Mouse (Mus musculus): ENCODE data around the gene Ostn. TPM values are rescaled to one million over a fixed set of nuclear protein-coding genes. Genes with fewer than 3 reads are reported as not detected.

Ostn gene
- polyA plus RNA-seq, 1 experiment from 2014 or later, result not detected

DNA sequence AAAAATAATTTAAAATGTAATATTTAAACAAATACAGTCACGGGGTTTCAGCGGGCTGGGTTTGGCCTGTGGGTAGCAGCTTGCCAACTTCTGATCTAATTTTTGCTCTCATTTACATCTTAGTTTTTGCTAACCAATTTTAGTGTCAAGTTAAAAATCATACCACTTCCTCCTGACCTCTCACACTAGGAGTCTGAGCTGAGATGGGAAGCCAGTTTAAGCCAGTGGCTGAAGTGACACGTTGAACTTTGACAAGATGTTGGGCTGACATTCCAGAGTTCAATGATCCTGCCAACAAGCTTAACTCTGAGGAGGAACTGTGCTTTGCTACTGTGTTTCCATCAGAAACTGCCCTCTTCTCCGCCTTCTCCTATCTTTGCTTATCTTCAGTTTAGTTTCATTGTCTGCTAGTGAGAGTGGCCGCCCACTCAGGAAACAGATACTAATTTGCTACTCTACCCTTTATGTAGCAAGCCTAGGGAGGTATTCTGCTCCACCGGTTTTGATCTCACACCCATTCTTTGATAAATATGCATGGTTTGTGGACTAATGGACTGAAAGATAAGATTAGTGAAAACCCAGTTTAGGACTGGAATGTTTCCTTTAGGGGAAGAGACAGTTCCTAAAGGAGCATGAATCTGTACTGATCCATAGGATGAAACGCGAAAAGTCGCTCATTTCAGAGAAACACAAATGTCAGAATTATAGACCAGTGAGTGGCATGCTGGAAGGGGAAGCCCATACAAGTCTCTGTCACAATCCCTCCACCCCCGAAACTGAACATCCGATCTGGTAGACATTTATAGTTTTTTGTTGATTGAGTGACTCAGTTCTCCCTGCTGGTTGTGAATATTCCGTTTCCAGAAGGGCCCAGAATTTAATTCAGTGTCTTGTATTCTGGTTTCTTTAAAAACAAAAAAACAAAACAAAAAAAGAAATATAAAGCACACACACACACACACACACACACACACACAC lies 80.6 kb downstream of the Ostn start:
- no peak for ATAC-seq (ENCODE audit: insufficient number of reproducible peaks, insufficient read depth, low FRiP score, low TSS enrichment, low read depth)
- no peak overlapping the region for H3K27ac ChIP-seq
- WGBS, result 63% methylated on average over 12 of the region's 12 CpGs
- H3K4me3 ChIP-seq (replicated peaks), result peak overlapping the region; percentile 85
- H3K9me3 ChIP-seq, result no peaks in the 10 kb centered on the region
- no peaks in the 10 kb centered on the region for H3K36me3 ChIP-seq
- H3K4me2 ChIP-seq, result peak overlapping the region; percentile 61
- peaks cover 18% of the 10 kb centered on the region for H3K4me1 ChIP-seq (replicated peaks)
- no peaks in the 10 kb centered on the region for H3K27me3 ChIP-seq
- H3K9ac ChIP-seq (replicated peaks), result peak overlapping the region; percentile 92; the same call in 1 of the 2 replicates

DNA sequence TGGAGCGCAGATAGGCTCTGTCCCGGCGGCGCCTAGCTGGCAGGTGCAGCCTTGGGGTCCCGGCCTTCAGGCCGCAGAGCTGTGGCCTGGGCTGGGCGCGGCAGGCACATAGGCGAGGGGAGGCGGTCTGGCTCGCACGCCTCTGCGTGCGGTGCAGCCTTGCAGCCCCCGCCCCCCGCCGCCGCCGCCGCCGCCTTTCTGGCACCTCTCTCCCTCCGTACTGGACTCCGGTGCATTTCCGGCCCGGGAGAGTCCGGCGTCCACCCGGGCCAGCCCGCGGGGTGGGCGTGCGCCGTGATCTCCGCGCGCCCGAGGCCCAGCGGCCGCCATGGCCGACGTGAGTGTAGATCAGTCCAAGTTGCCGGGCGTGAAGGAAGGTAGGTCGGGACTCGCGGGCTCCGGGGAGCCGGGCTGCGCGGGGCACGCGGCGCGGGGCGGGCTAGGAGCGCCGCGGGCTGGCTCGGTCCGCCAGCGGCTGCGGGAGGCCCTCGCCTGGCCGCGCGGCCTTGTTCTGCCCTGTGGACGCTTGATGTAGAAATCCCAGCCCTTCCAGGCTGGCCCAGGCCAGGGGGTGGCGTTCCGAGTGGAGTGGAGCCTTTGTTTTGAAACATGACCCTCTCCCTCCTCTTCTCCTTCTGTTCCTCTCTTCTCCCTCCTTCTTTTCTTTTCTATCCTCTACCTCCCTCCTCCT lies 81.6 kb downstream of the Ostn start, which contains the start of gene Ccdc50:
Gene Ccdc50, plus strand, starts transcription at position 109 of the 691 bp plus-strand sequence.
- peak within 1 kb of the TSS; percentile 85 for H3K4me3 ChIP-seq (replicated peaks)
- no peaks in the 10 kb centered on the region for H3K27me3 ChIP-seq
- H3K9ac ChIP-seq (replicated peaks), result peak within 1 kb of the TSS; percentile 92
- peak; percentile 95 for ATAC-seq (ENCODE audit: insufficient number of reproducible peaks, insufficient read depth, low FRiP score, low TSS enrichment, low read depth)
- peaks cover 18% of the 10 kb centered on the region for H3K4me1 ChIP-seq (replicated peaks)
- H3K27ac ChIP-seq, result peak within 1 kb of the TSS; percentile 98
- H3K36me3 ChIP-seq, result no peaks in the 10 kb centered on the region
- H3K9me3 ChIP-seq, result no peaks in the 10 kb centered on the region
- WGBS, result under 1% methylated on average over 69 of the region's 69 CpGs
- H3K4me2 ChIP-seq, result peak within 1 kb of the TSS; percentile 61

DNA sequence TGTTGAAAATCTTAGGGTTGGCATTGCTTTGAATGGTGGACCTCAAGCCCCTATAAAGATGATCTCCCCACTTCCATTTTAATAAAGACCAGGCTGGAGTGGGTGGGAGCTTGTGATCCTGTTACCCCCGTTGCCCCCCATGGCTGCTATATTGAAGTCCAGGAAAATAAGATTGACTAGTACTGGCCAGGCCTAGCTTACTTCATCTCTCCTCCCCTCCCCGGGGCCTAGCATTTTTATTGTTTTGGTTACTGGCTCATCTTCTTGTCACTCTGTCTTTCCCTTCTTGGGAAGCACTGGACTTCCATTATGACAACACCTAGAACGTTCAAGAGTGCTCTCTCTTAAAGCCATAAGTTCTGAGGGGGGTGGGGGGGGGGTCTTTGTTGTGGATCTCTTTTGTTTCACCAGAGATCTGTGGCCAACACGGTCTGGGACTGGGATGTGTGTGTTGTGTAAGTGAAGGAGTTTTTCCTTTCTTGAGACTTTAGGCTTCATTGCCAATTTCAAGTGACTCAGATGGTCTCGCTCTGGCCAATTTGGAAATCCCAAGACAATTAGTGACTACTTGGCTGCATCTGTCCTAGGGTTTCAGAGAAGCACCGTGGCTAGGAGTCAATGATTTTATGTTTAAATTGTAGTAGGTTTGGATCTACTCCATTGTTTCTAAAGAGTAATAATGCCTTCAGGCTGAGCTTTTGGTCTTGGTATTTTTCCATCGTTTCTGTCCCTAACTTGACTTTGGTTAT lies 82.4 kb downstream of the Ostn start:
- 0 out of 2 replicates have a peak, but pooled peaks have one; percentile 9 for ATAC-seq (ENCODE audit: insufficient number of reproducible peaks, insufficient read depth, low FRiP score, low TSS enrichment, low read depth)
- Histone ChIP-seq H3K4me1 (replicated peaks) (peaks cover 18% of the 10 kb centered on the region), H3K4me2 (peak overlapping the region; percentile 61), H3K27ac (peak overlapping the region; percentile 98), H3K9ac (replicated peaks) (peak overlapping the region; percentile 92), H3K4me3 (replicated peaks) (peak overlapping the region; percentile 85), H3K27me3 (no peaks in the 10 kb centered on the region), H3K9me3 (no peaks in the 10 kb centered on the region), H3K36me3 (no peaks in the 10 kb centered on the region)
- WGBS, result 30% methylated on average over 7 of the region's 7 CpGs

DNA sequence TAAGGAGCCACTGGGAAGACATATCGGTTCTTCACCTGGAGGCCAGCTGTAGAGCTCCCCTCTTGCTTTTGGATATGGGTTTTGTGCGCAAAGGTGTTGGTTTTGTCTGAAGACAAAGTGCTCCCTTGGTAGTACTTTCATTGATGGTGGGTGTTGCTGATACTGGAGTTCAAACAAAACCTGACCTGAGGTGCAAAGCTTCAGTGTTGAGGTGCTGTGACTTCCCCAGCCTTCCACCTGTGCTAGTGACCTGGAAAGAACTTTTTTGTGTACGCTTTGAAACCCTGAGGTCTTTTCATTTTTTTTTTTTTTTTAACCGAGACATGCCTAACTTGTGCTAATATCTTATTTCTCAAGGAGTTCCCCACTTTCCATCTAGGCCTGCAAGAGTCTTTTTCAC lies 83.0 kb downstream of the Ostn start:
- ATAC-seq (ENCODE audit: insufficient number of reproducible peaks, insufficient read depth, low FRiP score, low TSS enrichment, low read depth), result no peak
- Histone ChIP-seq H3K4me3 (replicated peaks) (peak overlapping the region; percentile 85), H3K27me3 (no peaks in the 10 kb centered on the region), H3K9ac (replicated peaks) (no peak overlapping the region), H3K27ac (no peak overlapping the region), H3K4me1 (replicated peaks) (peaks cover 18% of the 10 kb centered on the region), H3K4me2 (peak overlapping the region; percentile 61), H3K36me3 (no peaks in the 10 kb centered on the region), H3K9me3 (no peaks in the 10 kb centered on the region)
- WGBS, result 91% methylated on average over 4 of the region's 4 CpGs

DNA sequence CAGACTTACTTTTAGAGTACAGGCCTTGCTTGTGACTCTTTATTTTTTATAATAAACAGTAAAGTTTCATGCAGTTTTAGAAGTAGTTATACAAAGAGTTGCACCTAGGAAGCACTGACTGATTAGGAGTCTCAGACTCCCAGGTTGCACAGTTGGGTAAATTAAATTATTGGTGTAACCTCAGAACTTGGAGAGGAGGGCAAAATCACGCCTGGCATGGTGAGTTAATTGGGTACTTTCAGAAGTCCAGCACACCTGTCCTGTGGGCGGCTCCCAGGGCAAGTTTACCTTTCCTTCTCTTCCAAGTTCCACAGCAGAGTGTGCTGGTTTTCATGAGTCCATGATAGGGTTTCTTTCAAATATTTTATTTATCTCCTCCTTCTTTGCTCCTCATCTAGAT lies 84.6 kb downstream of the Ostn start:
- H3K36me3 ChIP-seq, result no peaks in the 10 kb centered on the region
- no peak overlapping the region for H3K4me3 ChIP-seq (replicated peaks)
- WGBS, result 61% methylated on average over 2 of the region's 2 CpGs
- peaks cover 5% of the 10 kb centered on the region; the same call in 1 of the 2 replicates for H3K9me3 ChIP-seq
- H3K27me3 ChIP-seq, result no peaks in the 10 kb centered on the region
- no peak overlapping the region for H3K27ac ChIP-seq
- peaks cover 18% of the 10 kb centered on the region for H3K4me1 ChIP-seq (replicated peaks)
- H3K9ac ChIP-seq (replicated peaks), result no peak overlapping the region
- ATAC-seq (ENCODE audit: insufficient number of reproducible peaks, insufficient read depth, low FRiP score, low TSS enrichment, low read depth), result no peak
- no peak overlapping the region for H3K4me2 ChIP-seq

DNA sequence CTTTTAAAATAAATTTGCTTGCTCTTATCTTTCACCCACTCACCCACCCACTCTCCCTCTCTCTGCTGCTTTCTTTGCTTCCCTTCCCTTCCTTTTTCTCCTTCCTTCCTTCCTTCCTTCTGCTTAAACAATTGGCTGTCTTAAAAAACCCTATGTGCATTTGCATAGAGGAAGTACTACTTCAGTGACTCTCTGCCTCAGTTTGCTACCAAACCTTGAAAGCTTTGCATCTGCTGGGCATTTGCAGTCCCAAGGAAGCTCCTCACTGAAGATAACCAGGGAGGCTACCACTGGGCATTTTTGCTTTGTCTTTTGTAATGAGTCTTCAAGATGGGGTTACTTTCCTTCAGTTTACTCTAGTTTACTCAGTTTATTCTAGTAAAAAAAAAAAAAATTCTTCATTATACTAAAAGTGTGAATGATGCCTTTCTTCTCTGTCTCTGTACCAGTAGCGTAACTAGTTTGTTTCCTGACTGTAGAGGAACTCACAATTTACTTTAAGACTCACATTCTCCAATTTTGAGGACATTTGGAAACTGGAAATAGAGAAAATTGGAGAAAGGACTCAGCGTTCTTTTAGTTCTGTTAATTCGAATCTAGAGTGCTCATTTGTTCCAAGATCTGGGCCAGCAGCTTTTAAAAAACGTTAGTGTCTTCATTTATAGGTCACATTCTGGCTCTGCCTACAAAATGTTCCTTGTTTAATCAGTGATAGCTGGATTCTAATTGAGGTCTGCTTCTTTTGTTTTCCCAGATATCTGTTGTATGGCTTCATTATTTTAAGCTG lies 88.2 kb downstream of the Ostn start:
- H3K4me2 ChIP-seq, result no peak overlapping the region
- no peak for ATAC-seq (ENCODE audit: insufficient number of reproducible peaks, insufficient read depth, low FRiP score, low TSS enrichment, low read depth)
- WGBS, result 83% methylated on average over 4 of the region's 4 CpGs
- H3K9ac ChIP-seq (replicated peaks), result no peak overlapping the region
- H3K4me1 ChIP-seq (replicated peaks), result peaks cover 10% of the 10 kb centered on the region
- no peaks in the 10 kb centered on the region for H3K36me3 ChIP-seq
- H3K4me3 ChIP-seq (replicated peaks), result no peak overlapping the region
- no peaks in the 10 kb centered on the region for H3K27me3 ChIP-seq
- no peak overlapping the region for H3K27ac ChIP-seq
- H3K9me3 ChIP-seq, result peaks cover 5% of the 10 kb centered on the region; the same call in 1 of the 2 replicates

DNA sequence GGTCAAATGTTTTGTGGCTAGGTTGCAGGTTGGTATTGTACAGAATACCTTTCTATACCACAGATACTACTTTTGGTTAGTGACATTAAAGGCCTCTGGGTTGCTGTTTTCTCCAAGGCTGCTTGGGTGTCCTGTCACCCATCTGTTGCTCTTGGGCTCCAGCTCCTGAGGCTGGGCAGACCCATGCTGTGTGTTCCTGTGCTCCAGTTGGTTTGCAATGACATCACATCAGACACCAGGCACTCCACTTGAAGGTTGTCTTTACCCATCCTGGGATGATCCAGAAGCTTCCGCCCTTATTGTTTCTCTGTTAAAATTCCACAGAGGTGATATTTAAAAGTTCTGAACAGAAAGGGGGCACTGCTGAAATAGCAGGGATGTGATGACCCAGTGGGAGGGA lies 89.7 kb downstream of the Ostn start:
- no peak overlapping the region for H3K4me2 ChIP-seq
- H3K36me3 ChIP-seq, result no peaks in the 10 kb centered on the region
- peaks cover 5% of the 10 kb centered on the region; the same call in 1 of the 2 replicates for H3K9me3 ChIP-seq
- no peak overlapping the region for H3K27ac ChIP-seq
- no peaks in the 10 kb centered on the region for H3K27me3 ChIP-seq
- H3K9ac ChIP-seq (replicated peaks), result no peak overlapping the region
- H3K4me1 ChIP-seq (replicated peaks), result 0 out of 2 replicates have a peak, but pooled peaks cover under 1% of the 10 kb centered on the region
- H3K4me3 ChIP-seq (replicated peaks), result no peak overlapping the region
- ATAC-seq (ENCODE audit: insufficient number of reproducible peaks, insufficient read depth, low FRiP score, low TSS enrichment, low read depth), result no peak
- WGBS, result 91% methylated on average over 1 of the region's 1 CpGs

DNA sequence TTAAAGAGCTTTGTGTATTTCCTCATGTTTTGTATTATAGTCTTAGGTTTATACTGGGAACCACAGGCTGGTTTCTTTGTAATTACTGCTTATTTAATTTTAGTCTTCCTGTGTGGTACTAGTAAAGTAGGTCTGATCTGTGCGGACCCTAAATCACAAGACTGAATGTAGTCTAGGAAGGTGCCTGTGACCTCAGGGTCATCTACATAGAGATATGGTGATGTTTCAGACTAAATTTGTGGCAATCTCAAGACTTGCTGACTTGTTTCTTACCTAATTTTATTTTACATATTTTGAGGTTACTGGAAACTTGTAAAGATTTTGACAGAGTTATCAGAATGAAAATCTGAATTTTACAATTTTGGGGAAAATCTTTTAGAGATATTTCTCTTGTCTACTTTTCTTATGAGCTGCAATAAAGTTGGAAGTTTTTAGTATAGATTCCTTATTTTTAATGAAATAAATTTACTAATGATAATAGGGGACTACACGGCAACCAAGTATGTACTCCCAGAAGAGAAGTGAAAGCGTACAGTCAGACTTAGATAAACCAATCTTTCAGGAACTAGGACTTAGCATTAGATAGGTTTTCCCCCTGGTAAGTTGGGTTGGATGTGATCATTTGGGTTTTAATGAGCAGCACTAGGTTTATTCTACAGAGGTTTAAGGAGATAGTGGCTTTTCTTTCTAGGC lies 91.9 kb downstream of the Ostn start:
- H3K4me3 ChIP-seq (replicated peaks), result no peak overlapping the region
- no peak overlapping the region for H3K9ac ChIP-seq (replicated peaks)
- ATAC-seq (ENCODE audit: insufficient number of reproducible peaks, insufficient read depth, low FRiP score, low TSS enrichment, low read depth), result no peak
- peaks cover 5% of the 10 kb centered on the region; the same call in 1 of the 2 replicates for H3K9me3 ChIP-seq
- 89% methylated on average over 3 of the region's 3 CpGs for WGBS
- no peaks in the 10 kb centered on the region for H3K36me3 ChIP-seq
- no peak overlapping the region for H3K4me2 ChIP-seq
- H3K4me1 ChIP-seq (replicated peaks), result no peaks in the 10 kb centered on the region
- no peaks in the 10 kb centered on the region for H3K27me3 ChIP-seq
- no peak overlapping the region for H3K27ac ChIP-seq

DNA sequence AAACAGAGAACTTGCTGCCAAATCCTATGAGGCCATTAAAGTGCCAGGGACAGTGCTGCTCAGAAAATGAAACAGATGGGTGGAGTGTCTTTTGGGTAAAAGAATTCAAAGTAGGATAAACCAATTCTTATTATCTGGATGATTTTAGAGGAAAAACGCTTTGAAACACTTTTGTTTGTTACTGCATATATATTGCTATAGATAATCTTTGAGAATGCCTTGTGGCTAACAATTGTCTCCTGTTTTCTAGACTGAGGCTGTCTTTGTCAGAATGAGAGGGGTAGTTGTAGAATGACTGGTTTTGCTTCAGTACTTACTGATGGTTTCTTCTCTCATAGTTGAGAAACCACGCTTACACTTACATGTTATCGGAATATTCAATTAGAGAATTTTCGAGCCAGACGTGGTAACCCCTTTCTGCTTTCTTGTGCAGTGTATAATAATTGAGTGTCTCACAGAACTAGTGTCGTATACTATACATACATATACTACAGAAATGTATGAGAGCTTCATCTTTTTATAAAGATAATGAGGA lies 92.5 kb downstream of the Ostn start:
- Histone ChIP-seq H3K4me1 (replicated peaks) (no peaks in the 10 kb centered on the region), H3K27ac (no peak overlapping the region), H3K9me3 (peaks cover 5% of the 10 kb centered on the region; the same call in 1 of the 2 replicates), H3K36me3 (no peaks in the 10 kb centered on the region), H3K27me3 (no peaks in the 10 kb centered on the region), H3K9ac (replicated peaks) (no peak overlapping the region), H3K4me3 (replicated peaks) (no peak overlapping the region), H3K4me2 (no peak overlapping the region)
- WGBS, result 92% methylated on average over 6 of the region's 6 CpGs
- ATAC-seq (ENCODE audit: insufficient number of reproducible peaks, insufficient read depth, low FRiP score, low TSS enrichment, low read depth), result no peak
